Mouse (Mus musculus): ENCODE measurements around the gene Klhl20. TPM values are rescaled to one million over a fixed set of nuclear protein-coding genes. Genes with fewer than 3 reads are reported as not detected.

Klhl20 gene
- polyA plus RNA-seq (2012; rRNA removed), result 7.5 and 8.8 TPM in 2 replicates

DNA sequence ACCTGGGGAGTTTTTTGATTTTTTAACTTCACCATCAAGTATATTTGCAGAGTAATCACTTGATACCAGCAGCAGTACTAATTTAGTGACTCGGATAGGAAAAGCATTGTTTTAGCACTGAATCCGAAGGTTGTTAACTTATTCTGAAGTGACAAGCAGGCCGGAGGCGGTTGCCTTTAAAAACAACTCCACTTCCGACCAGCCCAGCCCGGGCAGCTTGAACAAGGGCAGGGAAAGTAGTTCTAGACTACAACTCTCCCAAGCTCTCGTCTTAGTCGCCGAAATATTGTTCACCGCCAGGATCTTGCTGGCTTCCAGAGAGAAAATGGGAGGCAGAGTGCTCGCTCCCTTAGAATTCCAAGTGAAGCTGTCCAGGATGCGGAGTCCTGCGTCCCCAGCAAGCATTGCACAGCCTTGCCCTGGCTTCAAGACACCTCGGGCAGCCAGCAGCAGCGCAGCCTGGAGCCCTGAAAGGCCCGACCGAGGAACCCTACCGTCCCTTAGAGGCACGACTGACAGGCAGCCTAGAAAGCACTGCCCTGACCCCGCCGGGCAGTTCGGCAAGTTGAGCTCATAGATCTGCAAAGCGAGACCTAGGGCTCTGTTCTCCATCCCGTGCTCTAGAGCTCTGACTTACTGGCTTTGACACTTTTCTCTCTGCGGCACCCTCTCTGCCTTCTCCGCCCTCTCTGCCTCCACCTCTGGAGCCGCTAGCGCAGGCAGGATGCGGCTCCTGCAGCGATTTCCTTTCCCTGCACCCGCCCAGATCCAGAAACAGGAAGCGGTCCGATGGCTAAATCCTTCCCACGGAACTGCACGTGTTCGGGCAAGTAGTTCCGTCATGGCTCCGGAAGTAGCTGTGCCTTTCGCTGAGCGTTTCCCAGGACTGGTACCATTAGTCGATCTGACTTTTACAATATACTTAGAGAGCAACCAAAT is at the start of gene Klhl20:
Gene Klhl20 (minus strand): TSS at position 786 of the 939 bp plus-strand sequence.
- no peaks in the 10 kb centered on the region for H3K27me3 ChIP-seq (ENCODE audit: control insufficient read depth, insufficient read depth, low read length)

DNA sequence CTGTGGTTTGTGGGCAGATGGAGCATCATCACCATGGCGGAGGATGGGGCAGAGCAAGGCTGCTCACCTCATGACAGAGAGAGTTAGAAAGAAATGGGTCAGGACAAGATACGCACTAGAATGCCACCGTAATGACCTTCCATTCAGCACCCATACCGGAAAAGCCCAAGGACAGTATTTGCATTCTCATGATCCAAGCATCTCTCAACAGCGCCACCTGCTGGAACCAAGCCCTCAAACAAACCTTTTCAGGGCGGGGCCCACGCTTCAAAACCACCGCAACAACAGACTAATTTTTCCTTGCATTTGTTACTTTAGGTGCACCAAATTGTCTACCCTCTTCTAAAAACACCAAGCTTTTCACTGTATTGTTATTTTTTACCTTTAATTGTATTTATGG is 49.4 kb upstream of the Klhl20 start:
- no peak overlapping the region for H3K27ac ChIP-seq (ENCODE audit: insufficient read depth, low read length)
- H3K27me3 ChIP-seq (ENCODE audit: control insufficient read depth, insufficient read depth, low read length), result no peaks in the 10 kb centered on the region
- WGBS, result 54% methylated on average over 8 of the region's 8 CpGs
- no peaks in the 10 kb centered on the region for H3K36me3 ChIP-seq (ENCODE audit: control insufficient read depth, insufficient read depth, low read length)
- no peaks in the 10 kb centered on the region; the same call in 1 of the 2 replicates for H3K4me1 ChIP-seq (ENCODE audit: control insufficient read depth, insufficient read depth, insufficient read length)
- H3K4me3 ChIP-seq (ENCODE audit: extremely low read depth, insufficient read depth, insufficient read length), result no peak overlapping the region
- TF ChIP-seq CTCF (IDR thresholded peaks at IDR 0.05; ENCODE audit: extremely low read depth, insufficient read depth, insufficient read length, insufficient replicate concordance) (peak; percentile 62; the same call in 1 of the 2 replicates), POLR2A (IDR thresholded peaks at IDR 0.05; ENCODE audit: low read depth, low read length) (no peak)
- peak in 1 of 2 experiments; percentile 53 for DNase-seq (ENCODE audit: low read depth in 1 of 2, low spot score in 2 of 2)

More for the DNA sequence above, at the start of gene Klhl20:
- H3K27ac ChIP-seq (ENCODE audit: insufficient read depth, low read length), result peak within 1 kb of the TSS; percentile 71
- H3K36me3 ChIP-seq (ENCODE audit: control insufficient read depth, insufficient read depth, low read length), result 0 out of 2 replicates have a peak, but pooled peaks cover 1% of the 10 kb centered on the region
- 0 out of 2 replicates have a peak, but pooled peaks have one; percentile 1 for TF ChIP-seq CTCF (IDR thresholded peaks at IDR 0.05; ENCODE audit: extremely low read depth, insufficient read depth, insufficient read length, insufficient replicate concordance)
- TF ChIP-seq POLR2A (IDR thresholded peaks at IDR 0.05; ENCODE audit: low read depth, low read length), result peak; percentile 70
- peak; percentile 82 to 91 for DNase-seq (ENCODE audit: low read depth in 1 of 2, low spot score in 2 of 2)
- WGBS, result under 1% methylated on average over 41 of the region's 41 CpGs
- peak within 1 kb of the TSS; percentile 88 for H3K4me3 ChIP-seq (ENCODE audit: extremely low read depth, insufficient read depth, insufficient read length)
- H3K4me1 ChIP-seq (ENCODE audit: control insufficient read depth, insufficient read depth, insufficient read length), result no peaks in the 10 kb centered on the region

DNA sequence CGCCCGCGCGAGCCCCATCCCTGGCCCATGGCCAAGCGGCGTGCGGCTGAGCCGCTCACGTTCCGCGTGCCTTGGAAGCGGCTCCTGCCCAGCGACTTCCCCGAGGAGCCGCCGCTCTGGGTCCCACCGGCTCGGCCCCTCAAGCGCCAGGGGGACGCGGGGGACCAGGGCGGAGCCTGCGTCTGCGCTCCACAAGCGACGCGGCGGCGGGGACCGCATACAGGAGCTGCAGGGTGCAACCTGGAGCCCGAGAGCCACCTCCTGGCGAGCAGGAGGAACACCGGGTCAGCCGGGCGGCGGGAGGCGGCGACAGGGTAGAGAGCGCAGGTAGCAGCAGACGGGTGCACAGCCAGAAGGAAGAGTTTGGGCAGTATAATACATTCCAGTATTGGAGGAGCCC is 39.3 kb upstream of the Klhl20 start:
- no peaks in the 10 kb centered on the region for H3K36me3 ChIP-seq (ENCODE audit: control insufficient read depth, insufficient read depth, low read length)
- DNase-seq (ENCODE audit: low read depth in 1 of 2, low spot score in 2 of 2), result peak; percentile 42 to 82
- no peaks in the 10 kb centered on the region; the same call in 1 of the 2 replicates for H3K4me1 ChIP-seq (ENCODE audit: control insufficient read depth, insufficient read depth, insufficient read length)
- peak; percentile 84 for TF ChIP-seq CTCF (IDR thresholded peaks at IDR 0.05; ENCODE audit: extremely low read depth, insufficient read depth, insufficient read length, insufficient replicate concordance)
- TF ChIP-seq POLR2A (IDR thresholded peaks at IDR 0.05; ENCODE audit: low read depth, low read length), result no peak
- H3K27me3 ChIP-seq (ENCODE audit: control insufficient read depth, insufficient read depth, low read length), result peaks cover 2% of the 10 kb centered on the region; the same call in 1 of the 2 replicates
- whole genome bisulfite sequencing, result 4% methylated on average over 40 of the region's 40 CpGs
- no peak overlapping the region for H3K27ac ChIP-seq (ENCODE audit: insufficient read depth, low read length)
- peak overlapping the region; percentile 49; the same call in 1 of the 2 replicates for H3K4me3 ChIP-seq (ENCODE audit: extremely low read depth, insufficient read depth, insufficient read length)

DNA sequence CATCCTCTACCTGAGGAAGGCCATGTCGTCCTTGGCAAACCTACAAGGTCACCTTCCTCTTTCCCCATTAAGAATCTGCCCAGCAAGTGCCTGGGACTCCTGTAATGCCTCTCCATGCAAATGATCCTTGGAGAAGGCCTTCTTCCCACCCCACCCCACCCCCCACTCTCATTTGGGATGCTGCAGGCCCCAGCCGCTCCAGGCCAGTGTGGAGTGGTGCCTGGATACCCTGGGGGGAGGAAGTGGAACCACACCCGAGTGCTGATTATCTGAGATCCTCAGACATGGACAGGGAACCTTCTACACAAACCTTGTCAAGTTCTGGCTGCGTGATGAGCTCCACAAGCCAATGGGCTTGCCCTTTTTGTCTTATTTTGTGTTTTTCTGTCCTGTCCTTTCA is 29.0 kb upstream of the Klhl20 start:
- no peak for DNase-seq (ENCODE audit: low read depth in 1 of 2, low spot score in 2 of 2)
- Histone ChIP-seq H3K4me1 (ENCODE audit: control insufficient read depth, insufficient read depth, insufficient read length) (peaks cover 9% of the 10 kb centered on the region), H3K36me3 (ENCODE audit: control insufficient read depth, insufficient read depth, low read length) (no peaks in the 10 kb centered on the region), H3K27me3 (ENCODE audit: control insufficient read depth, insufficient read depth, low read length) (no peaks in the 10 kb centered on the region), H3K4me3 (ENCODE audit: extremely low read depth, insufficient read depth, insufficient read length) (no peak overlapping the region), H3K27ac (ENCODE audit: insufficient read depth, low read length) (no peak overlapping the region)
- TF ChIP-seq CTCF (IDR thresholded peaks at IDR 0.05; ENCODE audit: extremely low read depth, insufficient read depth, insufficient read length, insufficient replicate concordance) (no peak), POLR2A (IDR thresholded peaks at IDR 0.05; ENCODE audit: low read depth, low read length) (no peak)
- whole genome bisulfite sequencing, result 57% methylated on average over 4 of the region's 4 CpGs

DNA sequence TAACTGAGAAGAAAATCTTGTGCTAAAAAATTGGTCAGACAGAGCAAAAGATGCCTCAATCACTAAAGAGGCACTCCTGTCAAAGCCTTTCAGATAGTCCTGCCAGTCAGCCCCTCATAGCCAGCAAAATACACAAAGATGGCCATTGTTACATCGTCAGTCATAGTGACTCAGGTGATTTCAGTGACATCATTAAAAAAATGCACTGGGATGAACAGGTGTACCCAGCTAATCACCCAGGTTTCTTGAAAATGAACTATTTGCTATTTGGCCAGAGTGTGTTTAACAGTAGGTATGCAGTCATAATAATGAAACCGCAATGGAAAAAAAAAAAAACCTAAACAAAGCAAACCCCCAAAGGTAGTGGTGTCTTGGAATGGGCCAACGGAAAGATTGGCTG is 27.9 kb upstream of the Klhl20 start, which contains the start of gene Tex50:
Gene Tex50 (minus strand): TSS at position 101 of the 400 bp plus-strand sequence.
- 94% methylated on average over 3 of the region's 3 CpGs for WGBS
- no peak within 1 kb of the TSS for H3K27ac ChIP-seq (ENCODE audit: insufficient read depth, low read length)
- no peak for DNase-seq (ENCODE audit: low read depth in 1 of 2, low spot score in 2 of 2)
- peaks cover 9% of the 10 kb centered on the region for H3K4me1 ChIP-seq (ENCODE audit: control insufficient read depth, insufficient read depth, insufficient read length)
- TF ChIP-seq CTCF (IDR thresholded peaks at IDR 0.05; ENCODE audit: extremely low read depth, insufficient read depth, insufficient read length, insufficient replicate concordance) (no peak), POLR2A (IDR thresholded peaks at IDR 0.05; ENCODE audit: low read depth, low read length) (no peak)
- H3K36me3 ChIP-seq (ENCODE audit: control insufficient read depth, insufficient read depth, low read length), result no peaks in the 10 kb centered on the region
- H3K27me3 ChIP-seq (ENCODE audit: control insufficient read depth, insufficient read depth, low read length), result no peaks in the 10 kb centered on the region
- no peak within 1 kb of the TSS for H3K4me3 ChIP-seq (ENCODE audit: extremely low read depth, insufficient read depth, insufficient read length)

DNA sequence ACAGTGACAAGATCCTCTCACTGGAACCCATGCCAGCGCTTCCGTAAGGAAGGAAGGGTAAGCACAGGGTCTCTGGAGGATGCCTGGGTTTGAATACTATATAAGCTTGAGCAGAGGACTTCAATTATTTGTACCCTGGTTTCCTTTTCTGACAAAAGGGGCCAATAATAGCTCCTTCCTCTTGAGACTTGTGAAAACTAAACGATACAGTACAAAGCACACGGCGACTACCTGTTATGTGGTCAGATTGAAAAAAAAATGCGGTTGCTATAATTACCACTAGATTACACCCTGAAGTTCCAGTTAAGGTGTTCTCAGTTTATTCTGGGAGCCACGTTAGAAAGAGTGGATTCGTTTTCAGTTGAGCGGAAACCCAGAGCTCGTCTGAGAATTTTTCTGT is 25.2 kb upstream of the Klhl20 start:
- WGBS, result 8% methylated on average over 10 of the region's 10 CpGs
- peaks cover 9% of the 10 kb centered on the region for H3K4me1 ChIP-seq (ENCODE audit: control insufficient read depth, insufficient read depth, insufficient read length)
- TF ChIP-seq CTCF (IDR thresholded peaks at IDR 0.05; ENCODE audit: extremely low read depth, insufficient read depth, insufficient read length, insufficient replicate concordance) (no peak), POLR2A (IDR thresholded peaks at IDR 0.05; ENCODE audit: low read depth, low read length) (no peak)

More for the DNA sequence above, 25.2 kb upstream of the Klhl20 start:
- DNase-seq (ENCODE audit: low read depth in 1 of 2, low spot score in 2 of 2), result peak in 1 of 2 experiments; percentile 17
- H3K27me3 ChIP-seq (ENCODE audit: control insufficient read depth, insufficient read depth, low read length), result no peaks in the 10 kb centered on the region
- H3K4me3 ChIP-seq (ENCODE audit: extremely low read depth, insufficient read depth, insufficient read length), result no peak overlapping the region
- no peaks in the 10 kb centered on the region for H3K36me3 ChIP-seq (ENCODE audit: control insufficient read depth, insufficient read depth, low read length)
- H3K27ac ChIP-seq (ENCODE audit: insufficient read depth, low read length), result no peak overlapping the region

Data from spleen, adult 2 months (tissue).